Mouse (Mus musculus): ENCODE measurements at regions not wholly inside any gene's neighbourhood (a gene's known extent, or its start where the extent isn't known, plus 50 kb on each side); places are given as distances from the start of the nearest gene placed in this dataset.
"Not testable (repeated sequence)": the region's sequence is repeated elsewhere in the genome, so short reads cannot be mapped to it uniquely, and the experiment has no call there.

DNA sequence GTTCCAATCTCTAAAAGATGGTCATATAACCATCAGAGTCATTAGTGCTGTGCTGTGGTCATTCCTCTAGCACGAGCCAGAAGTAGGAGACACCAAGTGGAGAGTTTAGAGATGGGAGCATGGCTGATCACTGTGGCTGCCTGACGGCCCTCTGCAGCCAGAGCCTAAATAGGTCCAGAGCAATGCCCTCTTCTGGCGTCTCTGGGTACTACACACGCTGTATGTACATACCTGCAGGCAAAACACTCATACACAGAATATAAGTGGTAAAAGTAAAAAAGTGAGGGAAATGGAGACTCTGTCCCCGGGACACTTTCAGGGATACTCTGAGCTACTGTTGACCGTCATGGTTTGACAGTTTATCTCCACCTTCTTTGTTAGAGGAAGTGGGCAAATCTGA, 91.4 kb downstream of the Gm21738 start:
- Histone ChIP-seq H3K4me1 (ENCODE audit: control insufficient read depth, insufficient read depth, low read depth, low read length) (no peaks in the 10 kb centered on the region), H3K4me2 (ENCODE audit: low read length) (no peak overlapping the region), H3K9me3 (ENCODE audit: control insufficient read depth, low read length) (peaks cover 33% of the 10 kb centered on the region), H3K36me3 (ENCODE audit: control insufficient read depth, insufficient read depth, low read length) (no peaks in the 10 kb centered on the region), H3K4me3 (ENCODE audit: low read length) (no peak overlapping the region), H3K27ac (ENCODE audit: low read depth, low read length) (no peak overlapping the region), H3K27me3 (replicated peaks; ENCODE audit: control insufficient read depth, insufficient read depth, low read length) (no peaks in the 10 kb centered on the region), H3K9ac (ENCODE audit: low read depth, low read length) (no peak overlapping the region)
- ATAC-seq = no peak
- WGBS = 86% methylated on average over 6 of the region's 6 CpGs

DNA sequence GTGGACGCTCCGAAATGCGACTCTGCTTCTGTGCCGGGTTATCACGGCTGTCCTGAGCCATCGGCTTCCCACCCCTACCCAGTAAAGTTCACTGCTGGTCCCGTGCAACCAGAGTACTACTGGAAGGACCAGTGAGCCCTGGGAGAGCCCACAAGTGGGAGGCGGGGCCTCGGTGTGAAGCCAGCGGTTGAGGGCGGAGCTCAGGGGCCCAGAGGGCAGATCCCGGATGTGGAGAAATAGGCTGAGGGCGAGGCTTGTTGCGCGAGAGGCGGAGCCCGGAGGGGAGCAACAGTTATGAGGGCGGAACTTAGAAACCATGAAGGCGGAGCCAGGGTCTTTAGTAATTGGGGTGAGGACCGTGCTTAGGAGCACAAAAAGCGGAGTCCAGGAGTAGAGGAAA, 107.1 kb downstream of the Gm21738 start:
- WGBS = 74% methylated on average over 21 of the region's 21 CpGs
- H3K9ac ChIP-seq (ENCODE audit: low read depth, low read length) = no peak overlapping the region
- no peak for ATAC-seq
- H3K27ac ChIP-seq (ENCODE audit: low read depth, low read length) = no peak overlapping the region
- no peaks in the 10 kb centered on the region for H3K4me1 ChIP-seq (ENCODE audit: control insufficient read depth, insufficient read depth, low read depth, low read length)
- no peaks in the 10 kb centered on the region for H3K36me3 ChIP-seq (ENCODE audit: control insufficient read depth, insufficient read depth, low read length)
- no peak overlapping the region for H3K4me3 ChIP-seq (ENCODE audit: low read length)
- H3K27me3 ChIP-seq (replicated peaks; ENCODE audit: control insufficient read depth, insufficient read depth, low read length) = no peaks in the 10 kb centered on the region
- peaks cover 11% of the 10 kb centered on the region for H3K9me3 ChIP-seq (ENCODE audit: control insufficient read depth, low read length)
- H3K4me2 ChIP-seq (ENCODE audit: low read length) = no peak overlapping the region

DNA sequence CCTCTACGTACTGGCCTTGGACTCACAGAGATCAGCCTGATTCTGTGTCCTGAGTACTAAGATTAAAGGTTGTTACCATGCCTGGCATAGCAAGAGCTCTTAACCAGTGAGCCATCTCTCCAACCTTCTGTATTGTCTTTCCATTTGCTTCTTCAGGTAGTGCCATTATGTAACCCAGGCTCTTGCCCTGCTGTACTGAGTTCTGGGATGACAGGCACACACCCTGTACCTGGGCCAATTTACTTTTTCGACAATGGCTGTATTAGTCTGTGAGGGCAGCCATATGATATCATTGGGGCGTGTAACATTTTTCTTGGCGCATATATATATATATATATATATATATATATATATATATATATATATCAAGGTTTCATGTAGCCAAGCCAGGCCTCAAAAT, 115.9 kb downstream of the Gm21738 start:
- not testable (repeated sequence) for H3K4me3 ChIP-seq (ENCODE audit: low read length); H3K27me3 ChIP-seq (replicated peaks; ENCODE audit: control insufficient read depth, insufficient read depth, low read length); H3K9me3 ChIP-seq (ENCODE audit: control insufficient read depth, low read length); H3K36me3 ChIP-seq (ENCODE audit: control insufficient read depth, insufficient read depth, low read length); H3K4me2 ChIP-seq (ENCODE audit: low read length); H3K9ac ChIP-seq (ENCODE audit: low read depth, low read length); ATAC-seq; H3K27ac ChIP-seq (ENCODE audit: low read depth, low read length); H3K4me1 ChIP-seq (ENCODE audit: control insufficient read depth, insufficient read depth, low read depth, low read length)
- 48% methylated on average over 4 of the region's 4 CpGs for WGBS

DNA sequence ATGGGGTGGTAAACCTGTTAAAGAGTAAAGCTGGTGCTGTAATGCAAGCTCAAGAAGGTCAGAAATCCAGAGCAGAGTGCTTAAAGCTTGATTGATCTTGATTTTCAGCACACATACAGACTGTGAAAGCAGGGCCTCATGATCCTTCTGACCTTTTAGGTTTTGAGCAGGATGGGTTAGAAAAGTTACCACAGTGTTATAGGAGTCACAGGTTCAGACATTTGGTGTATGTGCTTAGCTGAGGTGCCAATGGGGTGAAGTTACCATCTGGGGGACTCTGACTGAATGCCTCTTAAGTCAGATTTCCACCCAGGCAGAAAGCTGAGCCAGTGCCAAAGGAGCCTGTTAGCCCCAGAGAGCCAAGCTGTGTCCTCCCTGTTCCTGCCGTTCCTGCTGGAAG, 139.6 kb downstream of the Gm21738 start:
- no peaks in the 10 kb centered on the region for H3K4me1 ChIP-seq (ENCODE audit: control insufficient read depth, insufficient read depth, low read depth, low read length)
- WGBS = 93% methylated on average over 1 of the region's 1 CpGs
- H3K9ac ChIP-seq (ENCODE audit: low read depth, low read length) = no peak overlapping the region
- no peak overlapping the region for H3K4me3 ChIP-seq (ENCODE audit: low read length)
- no peak overlapping the region for H3K4me2 ChIP-seq (ENCODE audit: low read length)
- peaks cover 12% of the 10 kb centered on the region for H3K9me3 ChIP-seq (ENCODE audit: control insufficient read depth, low read length)
- no peaks in the 10 kb centered on the region for H3K36me3 ChIP-seq (ENCODE audit: control insufficient read depth, insufficient read depth, low read length)
- H3K27me3 ChIP-seq (replicated peaks; ENCODE audit: control insufficient read depth, insufficient read depth, low read length) = no peaks in the 10 kb centered on the region
- no peak overlapping the region for H3K27ac ChIP-seq (ENCODE audit: low read depth, low read length)
- ATAC-seq = no peak

DNA sequence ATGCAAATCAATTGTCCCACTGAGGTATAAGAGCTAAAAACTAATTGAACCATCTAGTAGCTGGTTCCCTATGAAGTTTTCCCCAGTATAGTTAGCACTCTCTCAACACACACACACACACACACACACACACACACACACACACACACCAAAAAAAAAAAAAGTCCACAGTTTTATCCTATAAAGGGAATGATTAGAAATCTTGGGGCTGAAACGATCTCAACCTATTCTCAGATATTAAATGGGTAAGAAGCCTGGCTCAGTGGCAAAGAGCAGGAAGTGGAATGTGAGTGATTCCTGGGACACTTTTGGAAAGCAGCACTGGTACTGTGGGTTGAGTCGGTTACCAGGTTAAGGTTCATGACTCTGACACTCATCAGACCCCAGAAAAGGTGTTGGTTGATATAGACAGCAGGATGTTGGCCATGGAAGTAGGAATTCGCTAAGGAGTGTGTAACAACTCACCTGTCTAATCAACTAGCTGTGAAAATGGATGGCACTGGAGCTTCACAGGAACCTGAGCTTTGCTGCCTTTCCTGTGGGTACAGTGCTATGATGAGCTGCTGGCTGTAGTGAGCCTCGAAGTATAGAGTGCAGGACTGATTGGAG, 140.8 kb downstream of the Gm21738 start:
- Histone ChIP-seq H3K27me3 (replicated peaks; ENCODE audit: control insufficient read depth, insufficient read depth, low read length) (no peaks in the 10 kb centered on the region), H3K27ac (ENCODE audit: low read depth, low read length) (no peak overlapping the region), H3K9me3 (ENCODE audit: control insufficient read depth, low read length) (peaks cover 19% of the 10 kb centered on the region), H3K4me1 (ENCODE audit: control insufficient read depth, insufficient read depth, low read depth, low read length) (no peaks in the 10 kb centered on the region), H3K4me3 (ENCODE audit: low read length) (no peak overlapping the region), H3K4me2 (ENCODE audit: low read length) (no peak overlapping the region), H3K9ac (ENCODE audit: low read depth, low read length) (no peak overlapping the region), H3K36me3 (ENCODE audit: control insufficient read depth, insufficient read depth, low read length) (no peaks in the 10 kb centered on the region)
- peak; percentile 78; the same call in 1 of the 2 replicates for ATAC-seq
- WGBS = 65% methylated on average over 4 of the region's 4 CpGs
